Mouse (Mus musculus) intestine, embryonic 15.5 days (tissue): Measurements from ENCODE around the gene Prl8a9. TPM values are rescaled to one million over a fixed set of nuclear protein-coding genes. Genes with fewer than 3 reads are reported as not detected.

ENCODE experiments used
- ATAC-seq: fragments of 200-750 bp; cut with Nextera tagmentation; 2 replicates; pipeline ENCODE4 v1.8.0; 2017; ENCODE audit warnings: moderate TSS enrichment, moderate library complexity
- H3K27ac ChIP-seq: fragments of 300-500 bp; sonication (generic); 2 replicates; pipeline ENCODE4 v1.5.1; 2015; ENCODE audit warnings: mild to moderate bottlenecking, inconsistent platforms
- H3K27me3 ChIP-seq: fragments of 300-500 bp; sonication (generic); replicated peaks from 2 replicates; pipeline ENCODE4 v1.6.1; 2015; ENCODE audit warnings: inconsistent platforms
- H3K36me3 ChIP-seq: fragments of 300-500 bp; sonication (generic); 2 replicates; pipeline ENCODE4 v1.6.1; 2015; ENCODE audit warnings: inconsistent platforms
- H3K4me1 ChIP-seq: fragments of 300-500 bp; sonication (generic); replicated peaks from 2 replicates; pipeline ENCODE4 v1.6.1; 2015; ENCODE audit warnings: inconsistent platforms
- H3K4me2 ChIP-seq: fragments of 300-500 bp; sonication (generic); replicated peaks from 2 replicates; pipeline ENCODE4 v1.6.1; 2015; ENCODE audit warnings: mild to moderate bottlenecking, inconsistent platforms
- H3K4me3 ChIP-seq: fragments of 300-500 bp; sonication (generic); replicated peaks from 2 replicates; pipeline ENCODE4 v1.5.1; 2015; ENCODE audit warnings: inconsistent platforms
- H3K9ac ChIP-seq: fragments of 300-500 bp; sonication (generic); 2 replicates; pipeline ENCODE4 v1.6.1; 2015; ENCODE audit warnings: inconsistent platforms
- H3K9me3 ChIP-seq: fragments of 300-500 bp; sonication (generic); 2 replicates; pipeline ENCODE4 v1.6.1; 2016; ENCODE audit warnings: inconsistent platforms
- WGBS: fragments of 180-500 bp; shearing (Covaris S2); methylation state at CpG from one replicate; pipeline ENCODE4 v1.1.7; 2015; 5-methylcytosine and 5-hydroxymethylcytosine counted together
- polyA plus RNA-seq: library from polyadenylated mRNA; unstranded; fragments of >200 nt; fragmentation: Nextera tagmentation; extraction: Ambion mirVana; gene quantifications from 2 replicates; pipeline ENCODE4 v1.2.1, GENCODE M21; 2015

The Prl8a9 gene
- not detected in 2 replicates for polyA plus RNA-seq

GRCm38 (mm10) chr13:27564506-27564905 lies at the start of gene Prl8a9:
TSS of gene Prl8a9 (minus strand) at chr13:27564606.
- H3K27ac ChIP-seq, result no peak within 1 kb of the TSS
- H3K4me1 ChIP-seq, result no peaks in the 10 kb centered on the region
- H3K36me3 ChIP-seq, result no peaks in the 10 kb centered on the region
- 81% methylated on average over 2 of the region's 2 CpGs for WGBS
- H3K27me3 ChIP-seq, result no peaks in the 10 kb centered on the region
- H3K9me3 ChIP-seq, result no peaks in the 10 kb centered on the region
- no peak within 1 kb of the TSS for H3K4me2 ChIP-seq
- no peak within 1 kb of the TSS for H3K4me3 ChIP-seq
- ATAC-seq, result no peak
- no peak within 1 kb of the TSS for H3K9ac ChIP-seq

- Histone ChIP-seq H3K27ac (no peak within 1 kb of the TSS), H3K36me3 (no peaks in the 10 kb centered on the region), H3K9me3 (no peaks in the 10 kb centered on the region), H3K4me1 (no peaks in the 10 kb centered on the region), H3K27me3 (no peaks in the 10 kb centered on the region), H3K4me3 (no peak within 1 kb of the TSS), H3K9ac (no peak within 1 kb of the TSS), H3K4me2 (no peak within 1 kb of the TSS)
- 70% methylated on average over 4 of the region's 4 CpGs for WGBS
- no peak for ATAC-seq
Measured at GRCm38 (mm10) chr13:27610482-27610881, 46.1 kb upstream of the Prl8a9 start, which contains the start of gene Prl7b1. TSS of gene Prl7b1 (minus strand) at chr13:27610582.

DNA sequence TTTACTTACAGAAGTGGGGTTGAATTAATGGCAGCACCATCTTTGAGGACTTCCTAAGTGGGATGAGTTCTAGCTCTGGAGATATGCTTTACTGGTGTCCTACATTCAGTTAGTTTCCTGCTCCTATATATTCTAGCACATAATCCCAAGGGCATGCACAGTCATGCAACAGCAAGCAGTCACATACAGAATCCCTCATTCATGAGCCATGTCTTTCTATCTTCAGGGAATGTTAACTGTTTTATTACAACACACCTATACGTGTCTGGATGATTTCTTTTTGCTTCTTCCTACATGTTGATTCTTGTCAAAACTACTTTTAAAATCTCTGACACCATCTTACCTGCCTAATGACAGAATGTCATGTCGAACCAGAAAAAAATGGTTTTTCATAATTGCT lies 17.7 kb upstream of the Prl8a9 start, which contains the start of gene Prl8a1:
Gene Prl8a1, minus strand, starts transcription at position 101 of the 400 bp plus-strand sequence.
- H3K36me3 ChIP-seq, result no peaks in the 10 kb centered on the region
- no peak within 1 kb of the TSS for H3K4me2 ChIP-seq
- no peaks in the 10 kb centered on the region for H3K4me1 ChIP-seq
- H3K27ac ChIP-seq, result no peak within 1 kb of the TSS
- 82% methylated on average over 2 of the region's 2 CpGs for WGBS
- no peak for ATAC-seq
- no peak within 1 kb of the TSS for H3K4me3 ChIP-seq
- H3K9ac ChIP-seq, result no peak within 1 kb of the TSS
- H3K9me3 ChIP-seq, result no peaks in the 10 kb centered on the region
- H3K27me3 ChIP-seq, result no peaks in the 10 kb centered on the region

- H3K4me1 ChIP-seq, result no peaks in the 10 kb centered on the region
- no peak overlapping the region for H3K4me3 ChIP-seq
- no peaks in the 10 kb centered on the region for H3K27me3 ChIP-seq
- no peak overlapping the region for H3K4me2 ChIP-seq
- H3K27ac ChIP-seq, result no peak overlapping the region
- no peak overlapping the region for H3K9ac ChIP-seq
- H3K9me3 ChIP-seq, result no peaks in the 10 kb centered on the region
- no peaks in the 10 kb centered on the region for H3K36me3 ChIP-seq
- ATAC-seq, result no peak
Measured at GRCm38 (mm10) chr13:27553336-27553735, 11.1 kb downstream of the Prl8a9 start.

DNA sequence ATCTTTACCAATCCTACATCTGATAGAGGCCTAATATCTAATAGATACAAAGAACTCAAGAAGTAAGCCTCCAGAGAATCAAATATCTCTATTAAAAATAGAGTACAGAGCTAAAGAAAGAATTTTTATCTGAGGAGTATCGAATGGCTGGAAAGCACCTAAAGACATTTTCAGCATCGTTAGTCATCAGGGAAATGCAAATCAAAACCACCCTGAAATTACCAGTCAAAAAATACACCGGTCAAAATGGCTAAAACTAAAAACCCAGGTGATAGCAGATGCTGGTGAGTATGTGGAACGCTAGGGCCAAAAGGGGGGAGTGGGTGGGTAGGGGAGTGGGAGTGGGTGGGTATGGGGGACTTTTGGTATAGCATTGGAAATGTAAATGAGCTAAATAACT lies 41.2 kb downstream of the Prl8a9 start:
- WGBS, result 84% methylated on average over 4 of the region's 4 CpGs
- no peak for ATAC-seq
- no peaks in the 10 kb centered on the region for H3K9me3 ChIP-seq

GRCm38 (mm10) chr13:27513117-27513516 lies 51.3 kb downstream of the Prl8a9 start, which contains the start of gene Prl8a8:
TSS of gene Prl8a8 (minus strand) at chr13:27513217.
- H3K36me3 ChIP-seq, result no peaks in the 10 kb centered on the region
- no peaks in the 10 kb centered on the region for H3K4me1 ChIP-seq
- no peak within 1 kb of the TSS for H3K27ac ChIP-seq
- no peaks in the 10 kb centered on the region for H3K27me3 ChIP-seq
- H3K4me3 ChIP-seq, result no peak within 1 kb of the TSS
- no peaks in the 10 kb centered on the region for H3K9me3 ChIP-seq
- ATAC-seq, result no peak
- H3K9ac ChIP-seq, result no peak within 1 kb of the TSS
- H3K4me2 ChIP-seq, result no peak within 1 kb of the TSS
- WGBS, result 83% methylated on average over 4 of the region's 4 CpGs

More for the DNA sequence above, 41.2 kb downstream of the Prl8a9 start:
- no peak overlapping the region for H3K9ac ChIP-seq
- no peak overlapping the region for H3K4me3 ChIP-seq
- no peak overlapping the region for H3K4me2 ChIP-seq
- H3K27ac ChIP-seq, result no peak overlapping the region
- H3K4me1 ChIP-seq, result no peaks in the 10 kb centered on the region
- H3K27me3 ChIP-seq, result no peaks in the 10 kb centered on the region
- H3K36me3 ChIP-seq, result no peaks in the 10 kb centered on the region

Other genes with a start within 250 kb of the Prl8a9 start
- not detected in 2 replicates for gene Prl8a2, start 218.9 kb downstream of the Prl8a9 start, polyA plus RNA-seq
- not detected in 2 replicates for gene Prl2b1, start 173.8 kb downstream of the Prl8a9 start, polyA plus RNA-seq
- gene Prl8a6, start 125.9 kb downstream of the Prl8a9 start, polyA plus RNA-seq, result not detected in 2 replicates
- gene Prl8a8, start 51.4 kb downstream of the Prl8a9 start, polyA plus RNA-seq, result not detected in 2 replicates
- gene Prl8a1, start 17.6 kb upstream of the Prl8a9 start, polyA plus RNA-seq, result not detected in 2 replicates
- not detected in 2 replicates for gene Prl7b1, start 46.0 kb upstream of the Prl8a9 start, polyA plus RNA-seq
- not detected in 2 replicates for gene Prl7a1, start 77.9 kb upstream of the Prl8a9 start, polyA plus RNA-seq
- gene Prl7a2, start 103.4 kb upstream of the Prl8a9 start, polyA plus RNA-seq, result not detected in 2 replicates
- gene Prl7d1, start 152.1 kb upstream of the Prl8a9 start, polyA plus RNA-seq, result not detected in 2 replicates
- not detected in 2 replicates for gene Prl7c1, start 216.2 kb upstream of the Prl8a9 start, polyA plus RNA-seq
- not detected in 2 replicates for gene Prl2a1, start 237.0 kb upstream of the Prl8a9 start, polyA plus RNA-seq